Mouse (Mus musculus): ENCODE data around the gene Rnf133.

Rnf133 gene

DNA sequence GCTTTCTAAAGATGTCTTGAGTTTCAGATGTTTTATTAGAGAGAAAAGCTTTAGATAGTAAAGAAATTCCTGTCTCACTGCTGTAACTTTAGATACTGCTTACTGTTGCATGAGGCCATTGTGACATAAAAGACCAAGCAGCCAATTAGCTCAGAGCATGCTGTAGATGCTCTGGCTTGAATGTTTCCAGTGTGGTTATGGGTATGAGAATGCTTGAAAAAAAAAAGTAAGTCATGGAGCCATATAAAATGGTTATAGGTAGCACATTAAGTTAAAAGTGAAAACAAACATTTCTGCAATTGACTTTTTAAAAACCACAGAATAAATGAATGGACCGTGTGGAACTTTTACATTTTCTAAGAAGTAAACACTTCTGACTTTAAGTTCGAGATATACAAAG, at the start of gene Rnf133:
Gene Rnf133 (minus strand): TSS at position 101 of the 400 bp plus-strand sequence.
- DNase-seq (ENCODE audit: low read depth, low spot score), result no peak

DNA sequence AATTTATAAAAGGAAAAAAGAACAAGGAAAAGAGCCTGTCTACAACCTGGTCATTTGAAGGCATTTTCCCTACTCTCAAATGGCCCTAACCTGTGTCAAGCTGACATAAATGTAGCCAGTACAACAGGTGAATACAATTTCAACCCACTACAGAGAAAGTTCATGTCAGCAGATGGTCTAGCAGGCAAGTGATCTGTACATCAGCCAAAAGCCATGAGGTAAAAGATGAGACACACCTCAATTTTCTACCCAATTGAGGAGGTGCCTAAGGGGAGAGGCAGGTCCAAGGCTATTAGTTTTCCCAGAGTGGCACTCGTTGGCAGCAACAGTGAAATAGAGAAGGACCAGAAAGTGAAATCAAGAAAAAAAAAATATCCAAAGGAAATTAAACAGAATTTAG, 28.1 kb upstream of the Rnf133 start:
- DNase-seq (ENCODE audit: low read depth, low spot score), result no peak

DNA sequence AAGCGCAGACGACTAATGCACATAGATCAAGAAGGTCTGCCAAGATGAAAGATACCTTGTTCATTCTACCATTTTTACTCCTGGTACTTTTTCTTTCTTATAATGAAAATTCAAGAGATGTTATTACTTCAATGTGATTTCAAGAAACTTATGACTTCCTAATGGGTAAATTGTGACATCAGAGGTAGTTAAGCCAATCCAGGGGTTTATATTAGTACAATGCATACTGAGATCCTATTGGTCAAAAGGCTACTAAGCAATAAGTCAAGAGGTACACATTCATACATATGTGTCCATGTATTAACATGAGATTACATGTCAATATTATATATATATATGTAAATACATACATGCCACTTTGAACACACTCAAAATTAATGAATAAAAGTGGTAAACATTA, 4.9 kb upstream of the Rnf133 start, which contains the start of gene Rnf148:
Gene Rnf148 (minus strand): TSS at position 101 of the 400 bp plus-strand sequence.
- no peak for DNase-seq (ENCODE audit: low read depth, low spot score)

DNA sequence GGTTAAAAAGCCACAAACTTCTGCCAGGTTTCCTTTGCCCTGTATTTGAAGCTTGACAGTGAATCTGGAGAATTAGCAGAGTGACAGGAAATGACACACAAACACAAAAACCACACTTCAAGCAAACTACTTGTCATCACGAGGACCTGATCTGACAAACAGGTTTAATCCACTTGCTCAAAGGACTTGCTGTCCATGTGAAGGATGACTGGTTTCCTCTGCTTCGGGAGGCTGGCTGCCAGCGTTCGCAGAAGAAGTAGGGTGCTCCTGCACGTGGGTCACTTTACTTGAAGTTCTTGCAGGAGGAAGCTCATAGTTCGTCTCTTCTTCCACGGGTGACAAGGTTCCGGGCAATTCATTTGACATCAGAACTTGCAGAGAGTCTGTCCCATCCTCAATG, 1.4 kb downstream of the Rnf133 start:
- DNase-seq (ENCODE audit: low read depth, low spot score), result no peak

DNA sequence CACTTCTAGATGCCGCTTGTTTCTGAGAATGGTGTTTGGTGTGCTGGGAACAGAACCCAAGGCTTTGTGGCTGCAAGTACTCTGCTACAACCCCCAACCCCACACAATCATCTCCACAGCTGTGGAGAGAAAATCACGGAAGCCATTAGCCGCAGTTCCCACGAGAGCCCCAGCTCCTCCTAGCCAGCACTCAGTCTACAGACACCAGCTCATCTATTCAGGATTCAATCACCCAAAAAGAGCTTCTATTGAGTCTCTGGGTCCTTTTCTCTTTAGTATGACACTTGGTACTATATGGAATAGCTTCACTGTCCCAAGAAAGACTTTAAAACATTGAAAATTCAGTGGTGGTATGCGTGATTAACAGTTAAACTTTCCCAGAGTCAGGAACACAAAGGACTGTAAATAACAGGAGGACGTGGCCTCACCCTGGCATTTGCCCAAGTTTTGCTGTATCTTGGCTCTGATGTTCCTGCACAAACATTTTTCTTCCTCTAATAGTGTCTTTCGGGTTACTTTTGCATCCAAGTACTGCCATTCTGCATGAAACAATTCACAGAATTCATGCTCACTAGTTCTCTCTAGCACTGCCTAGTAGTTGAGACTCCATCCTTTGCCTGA, 2.4 kb downstream of the Rnf133 start:
- DNase-seq (ENCODE audit: low read depth, low spot score), result no peak

DNA sequence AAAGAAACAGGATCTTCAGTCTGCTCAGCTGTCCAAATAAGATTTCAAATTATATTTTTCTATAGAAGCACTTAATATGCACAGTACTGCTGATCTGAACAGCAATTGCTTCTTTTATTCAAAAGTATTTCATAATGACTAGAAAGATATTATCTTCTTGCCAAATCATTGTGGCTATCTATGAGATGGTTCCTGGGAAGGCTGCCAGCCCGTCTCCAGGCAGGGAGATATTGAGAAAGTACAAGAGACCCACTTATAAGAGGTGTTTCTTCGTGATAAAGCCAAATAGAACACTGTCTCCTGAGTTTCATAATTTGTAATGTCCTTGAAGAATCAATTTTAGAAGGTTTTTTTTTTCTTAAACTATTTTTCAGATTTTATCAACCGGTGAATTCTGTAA, 13.0 kb downstream of the Rnf133 start:
- no peak for DNase-seq (ENCODE audit: low read depth, low spot score)

DNA sequence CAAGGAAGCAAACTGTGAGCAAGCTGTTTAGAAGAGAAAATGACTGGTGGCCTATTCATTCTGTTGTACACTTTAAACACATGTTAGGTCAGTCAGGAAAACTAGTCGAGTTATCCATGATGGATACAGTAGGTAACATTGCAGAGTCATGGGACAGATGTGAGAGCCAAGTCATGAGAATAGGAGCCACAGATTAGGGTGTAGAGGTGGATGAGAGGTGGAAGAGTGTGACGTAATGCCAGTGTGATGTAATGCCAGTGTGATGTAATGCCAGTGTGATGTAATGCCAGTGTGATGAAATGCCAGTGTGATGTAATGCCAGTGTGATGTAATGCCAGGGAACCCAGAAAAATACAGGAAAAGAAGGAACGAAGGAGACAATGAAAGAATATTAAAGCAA, 14.9 kb downstream of the Rnf133 start:
- DNase-seq (ENCODE audit: low read depth, low spot score), result no peak

DNA sequence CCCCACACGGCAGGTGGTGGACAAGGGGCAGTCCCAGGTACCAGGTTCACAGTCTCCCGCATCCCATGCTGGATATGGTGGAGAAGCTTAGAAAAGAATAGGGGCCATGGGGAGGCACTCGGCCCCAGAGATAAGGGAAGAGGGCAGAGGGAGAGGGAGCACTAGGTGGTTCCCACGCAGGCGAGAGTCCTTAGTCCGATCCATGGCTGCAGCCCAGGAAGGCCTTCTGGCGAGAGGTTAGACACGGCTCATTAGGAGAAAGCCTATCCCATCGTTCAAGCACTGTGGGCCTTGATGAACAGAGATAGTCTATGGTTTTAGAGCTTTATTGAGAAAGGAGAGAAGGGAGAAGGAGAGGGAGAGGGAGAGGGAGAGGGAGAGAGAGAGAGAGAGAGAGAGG, 16.1 kb downstream of the Rnf133 start:
- DNase-seq (ENCODE audit: low read depth, low spot score), result no peak

DNA sequence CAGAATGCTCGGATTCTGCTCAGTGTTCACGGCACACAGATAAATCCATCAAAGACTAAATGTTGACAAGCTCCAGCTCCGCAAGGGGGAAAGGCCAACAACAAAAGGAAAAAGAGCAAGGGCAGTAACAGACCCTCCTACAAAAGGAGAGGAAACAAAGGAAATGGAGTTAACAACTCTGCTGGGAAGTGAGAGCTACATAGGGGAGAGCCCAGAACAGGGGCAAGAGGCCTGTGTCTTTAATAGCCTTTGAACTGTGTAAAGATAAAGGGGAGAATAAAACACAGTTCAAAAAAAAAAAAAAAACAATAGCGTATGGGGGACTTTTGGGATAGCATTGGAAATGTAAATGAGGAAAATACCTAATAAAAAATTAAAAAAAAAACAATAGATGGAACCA, 19.6 kb downstream of the Rnf133 start:
- no peak for DNase-seq (ENCODE audit: low read depth, low spot score)

All from ZHBTc4 (cell line).